Mouse (Mus musculus) erythroblast, embryonic 14.5 days (primary cell): ENCODE measurements around the gene Gm28038.

Source experiments
- GATA1 ChIP-seq: IDR thresholded peaks from 2 replicates; pipeline ENCODE4 v1.6.1; 2012; ENCODE audit warnings: low read length, inconsistent platforms, mixed read lengths
- TAL1 ChIP-seq: IDR thresholded peaks from 3 replicates; pipeline ENCODE4 v1.6.1; 2012; ENCODE audit warnings: low read length, inconsistent platforms, mixed read lengths

GRCm38 (mm10) chr2:30256616-30257350 lies 24.1 kb upstream of the Gm28038 start:
- TF ChIP-seq GATA1 (no peak), TAL1 (no peak)
